ENCODE assay signal across 9 mouse cellular contexts in genomic region chr10:18210726-18211125, GRCm38 (mm10). TPM values are rescaled to one million over a fixed set of nuclear protein-coding genes. Genes with fewer than 3 reads are reported as not detected.
DNase-seq lines count a peak whose midpoint lies in the region; ATAC-seq and TF ChIP-seq lines count a peak whose summit lies in the region.
"Had no signal": no experiment of that assay in that cellular context is flagged by ENCODE, and none has a peak within 500 bp of the region (broad histone marks: within the 10 kb centered on the region; RNA-seq: fewer than 3 reads in every experiment).

Gene Ect2l, minus strand, starts transcription at chr10:18210890.

- ATAC-seq in embryonic facial prominence, embryonic 11.5 days (replicated peaks; ENCODE audit: insufficient number of reproducible peaks, low FRiP score, low TSS enrichment, low read depth), result no peak; the same call in 1 of the 2 replicates
- ATAC-seq in limb, embryonic 12.5 days (ENCODE audit: insufficient number of reproducible peaks, insufficient read depth, low FRiP score, low TSS enrichment, low read depth), result peak; percentile 52; the same call in 1 of the 2 replicates
- no peak for ATAC-seq in midbrain, embryonic 16.5 days

- H3K27ac ChIP-seq in cerebellum, adult 2 months (ENCODE audit: insufficient read depth, low read length), result no peak within 1 kb of the TSS
- no peak within 1 kb of the TSS for H3K27ac ChIP-seq in embryonic facial prominence, embryonic 11.5 days (replicated peaks; ENCODE audit: low read depth, low read length)
- H3K27ac ChIP-seq in limb, embryonic 12.5 days, result no peak within 1 kb of the TSS
- H3K27ac ChIP-seq in midbrain, embryonic 16.5 days (ENCODE audit: low read length), result no peak within 1 kb of the TSS
- H3K27ac ChIP-seq: liver, embryonic 15.5 days had no signal

- no peaks in the 10 kb centered on the region for H3K9me3 ChIP-seq in embryonic facial prominence, embryonic 11.5 days (replicated peaks; ENCODE audit: control insufficient read depth, low read length)
- no peaks in the 10 kb centered on the region for H3K9me3 ChIP-seq in limb, embryonic 12.5 days
- H3K9me3 ChIP-seq in midbrain, embryonic 16.5 days (replicated peaks; ENCODE audit: control insufficient read depth, low read length, poor library complexity, severe bottlenecking), result no peaks in the 10 kb centered on the region
- H3K9me3 ChIP-seq: liver, embryonic 15.5 days had no signal

- WGBS in cerebellum, adult 2 months, result 8% methylated on average over 11 of the region's 11 CpGs
- WGBS in embryonic facial prominence, embryonic 11.5 days, result 15% methylated on average over 11 of the region's 11 CpGs
- WGBS in limb, embryonic 12.5 days, result 11% methylated on average over 11 of the region's 11 CpGs
- WGBS in midbrain, embryonic 16.5 days, result 14% methylated on average over 11 of the region's 11 CpGs

- H3K4me2 ChIP-seq in embryonic facial prominence, embryonic 11.5 days (ENCODE audit: low read depth, low read length), result no peak within 1 kb of the TSS
- peak within 1 kb of the TSS; percentile 30 for H3K4me2 ChIP-seq in limb, embryonic 12.5 days
- H3K4me2 ChIP-seq in midbrain, embryonic 16.5 days (ENCODE audit: low read length), result peak within 1 kb of the TSS; percentile 26; the same call in 1 of the 2 replicates
- H3K4me2 ChIP-seq: liver, embryonic 15.5 days had no signal

- TF ChIP-seq CTCF in cerebellum, adult 2 months (IDR thresholded peaks at IDR 0.05; ENCODE audit: borderline replicate concordance, insufficient read depth, low read depth, low read length), result peak; percentile 71; the same call in 1 of the 2 replicates

- intact Hi-C loops in heart, postnatal 36 days (cut with DNase I), result no loop called here

- no peak within 1 kb of the TSS for H3K4me3 ChIP-seq in cerebellum, adult 2 months (replicated peaks; ENCODE audit: insufficient read depth, low read depth, low read length)
- H3K4me3 ChIP-seq in embryonic facial prominence, embryonic 11.5 days (ENCODE audit: low read depth, low read length), result no peak within 1 kb of the TSS
- H3K4me3 ChIP-seq in limb, embryonic 12.5 days (replicated peaks), result no peak within 1 kb of the TSS
- H3K4me3 ChIP-seq in midbrain, embryonic 16.5 days (ENCODE audit: low read depth, low read length), result no peak within 1 kb of the TSS
- H3K4me3 ChIP-seq: liver, embryonic 15.5 days had no signal

- no peak for TF ChIP-seq POLR2A in cerebellum, adult 2 months (IDR thresholded peaks at IDR 0.05; ENCODE audit: borderline replicate concordance, insufficient read depth, low read length)

- no peaks in the 10 kb centered on the region for H3K27me3 ChIP-seq in cerebellum, adult 2 months (ENCODE audit: control insufficient read depth, insufficient read depth, low read length)
- no peaks in the 10 kb centered on the region for H3K27me3 ChIP-seq in embryonic facial prominence, embryonic 11.5 days (ENCODE audit: control insufficient read depth, insufficient read depth, low read length)
- no peaks in the 10 kb centered on the region for H3K27me3 ChIP-seq in limb, embryonic 12.5 days
- H3K27me3 ChIP-seq in midbrain, embryonic 16.5 days (ENCODE audit: control insufficient read depth, insufficient read depth, low read depth, low read length), result no peaks in the 10 kb centered on the region
- H3K27me3 ChIP-seq: liver, embryonic 15.5 days had no signal

- peak in 1 of 2 experiments; percentile 15 for DNase-seq in cerebellum, adult 2 months
- DNase-seq in cerebellum, adult 9-10 months, result no peak
- peak; percentile 87 for DNase-seq in ES-CJ7 (ENCODE audit: low read depth, low spot score)
- DNase-seq in embryonic facial prominence, embryonic 11.5 days (ENCODE audit: low spot score), result peak; percentile 65
- DNase-seq in heart, postnatal 36 days, result peak; percentile 24 to 30
- DNase-seq in layer of hippocampus, adult 8-10 months (ENCODE audit: low spot score in 2 of 2), result no peak

- H3K36me3 ChIP-seq in embryonic facial prominence, embryonic 11.5 days (replicated peaks; ENCODE audit: control insufficient read depth, insufficient read depth, low read depth, low read length), result no peaks in the 10 kb centered on the region
- no peaks in the 10 kb centered on the region for H3K36me3 ChIP-seq in limb, embryonic 12.5 days
- no peaks in the 10 kb centered on the region; the same call in 1 of the 2 replicates for H3K36me3 ChIP-seq in midbrain, embryonic 16.5 days (ENCODE audit: control insufficient read depth, insufficient read depth, low read length)
- H3K36me3 ChIP-seq: liver, embryonic 15.5 days had no signal

- no peaks in the 10 kb centered on the region for H3K4me1 ChIP-seq in cerebellum, adult 2 months (ENCODE audit: control insufficient read depth, insufficient read depth, low read length)
- H3K4me1 ChIP-seq in embryonic facial prominence, embryonic 11.5 days (ENCODE audit: control insufficient read depth, insufficient read depth, low read length), result no peaks in the 10 kb centered on the region
- H3K4me1 ChIP-seq in limb, embryonic 12.5 days (replicated peaks), result peaks cover 4% of the 10 kb centered on the region; the same call in 1 of the 2 replicates
- H3K4me1 ChIP-seq in midbrain, embryonic 16.5 days (ENCODE audit: control insufficient read depth, insufficient read depth, low read length), result no peaks in the 10 kb centered on the region

- H3K9ac ChIP-seq in embryonic facial prominence, embryonic 11.5 days (replicated peaks; ENCODE audit: low read length), result no peak within 1 kb of the TSS
- H3K9ac ChIP-seq in limb, embryonic 12.5 days (replicated peaks), result no peak within 1 kb of the TSS
- no peak within 1 kb of the TSS for H3K9ac ChIP-seq in midbrain, embryonic 16.5 days (ENCODE audit: low read depth, low read length)
- H3K9ac ChIP-seq: liver, embryonic 15.5 days had no signal

RNA-seq across cellular contexts. Expression of gene Ect2l, which starts in this region (rescaled TPM):
- polyA plus RNA-seq in cerebellum, adult 2 months (2012; rRNA removed), result 0.06 and 0.26 TPM in 2 replicates
- polyA plus RNA-seq in embryonic facial prominence, embryonic 11.5 days (2014; fragmentation: Nextera tagmentation; extraction: Ambion mirVana), result 0.29 and 0.87 TPM in 2 replicates
- total RNA-seq in heart, postnatal 36 days (2021), result not detected
- 0.60 and 0.70 TPM in 2 replicates for polyA plus RNA-seq in limb, embryonic 12.5 days (2016; fragmentation: Nextera tagmentation; extraction: Ambion mirVana)
- 0.32 and 0.33 TPM in 2 replicates for polyA plus RNA-seq in midbrain, embryonic 16.5 days (2015; fragmentation: Nextera tagmentation; extraction: Ambion mirVana)
- total RNA-seq in layer of hippocampus, adult 8-10 months (2022), result under 1 TPM in 3 of 4 experiments, not detected in 1; 0.59 to 0.73 (median 0.66) TPM
- polyA plus RNA-seq: liver, embryonic 15.5 days had no signal

Comparison
In these comparisons a context has a peak if more than half of its experiments do, and no peak if none do; other contexts are left out.
1. Peak in DNase-seq in embryonic facial prominence, embryonic 11.5 days; RNA of the gene not detected or under 1 TPM.
2. Peak in DNase-seq in heart, postnatal 36 days; RNA of the gene not detected or under 1 TPM.
3. Peak in ATAC-seq and H3K4me2 ChIP-seq in limb, embryonic 12.5 days; RNA of the gene not detected or under 1 TPM.